Mouse (Mus musculus): ENCODE data around the gene Aqp6. TPM values are rescaled to one million over a fixed set of nuclear protein-coding genes. Genes with fewer than 3 reads are reported as not detected.

Gene Aqp6
- total and polyA plus RNA-seq, 2 experiments from 2014 or later, result 0.28 to 1.7 TPM

DNA sequence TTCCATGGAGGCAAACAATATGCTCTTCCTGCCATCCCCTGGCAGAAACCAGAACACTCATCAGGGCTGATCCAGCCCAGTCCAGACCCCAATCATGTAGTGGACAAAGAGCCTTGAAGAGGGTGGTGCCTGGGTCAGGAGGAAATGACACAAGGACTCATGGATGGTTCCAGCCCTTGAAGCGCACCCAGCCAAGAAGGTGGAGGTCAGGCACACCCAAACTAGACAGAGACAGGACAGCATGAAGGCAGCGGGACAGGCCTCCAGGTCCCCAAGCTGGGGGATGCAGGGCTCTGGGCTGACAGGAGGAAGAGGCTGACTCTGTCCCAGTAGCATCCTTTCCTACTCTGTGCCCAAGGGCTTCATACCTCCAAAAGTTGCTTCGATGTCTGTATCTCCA lies 14.7 kb upstream of the Aqp6 start:
- ATAC-seq (ENCODE audit: low FRiP score), result no peak
- no peak overlapping the region for H3K4me3 ChIP-seq (ENCODE audit: low read depth, low read length)
- TF ChIP-seq CTCF (IDR thresholded peaks at IDR 0.05), result no peak

DNA sequence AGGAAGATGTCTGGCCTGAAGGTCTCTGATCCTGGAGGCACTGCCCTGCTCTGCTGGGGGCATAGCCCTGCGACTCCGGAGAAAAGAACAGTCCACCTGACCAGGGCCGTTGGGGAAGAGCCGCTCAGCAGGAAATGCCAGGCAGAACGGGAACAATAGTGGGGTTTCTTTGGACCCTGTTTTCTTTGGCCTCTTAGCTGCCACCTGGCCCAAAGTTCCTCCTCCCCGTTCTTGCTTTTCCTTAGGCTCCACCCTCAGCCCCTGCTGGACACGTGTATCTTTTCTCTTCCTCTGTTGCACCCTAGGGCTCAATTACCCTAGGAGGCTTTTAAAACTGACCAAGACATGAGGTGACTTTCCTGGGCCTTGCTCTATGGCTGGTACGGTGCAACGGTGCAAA lies 12.0 kb upstream of the Aqp6 start:
- Histone ChIP-seq H3K9me3 (ENCODE audit: low read length) (no peaks in the 10 kb centered on the region), H3K9ac (replicated peaks; ENCODE audit: low read length, poor library complexity, severe bottlenecking) (no peak overlapping the region), H3K27ac (ENCODE audit: low read depth, low read length) (no peak overlapping the region), H3K27me3 (ENCODE audit: insufficient read depth, low read length) (peaks cover 68% of the 10 kb centered on the region), H3K4me3 (ENCODE audit: low read depth, low read length) (no peak overlapping the region), H3K36me3 (ENCODE audit: insufficient read depth, low read length) (no peaks in the 10 kb centered on the region), H3K4me1 (ENCODE audit: insufficient read depth, low read length) (no peaks in the 10 kb centered on the region), H3K4me2 (ENCODE audit: low read depth, low read length, poor library complexity, severe bottlenecking) (no peak overlapping the region)
- no peak for ATAC-seq (ENCODE audit: low FRiP score)
- no peak for DNase-seq (ENCODE audit: low spot score)
- 6% methylated on average over 9 of the region's 9 CpGs for WGBS
- no peak for TF ChIP-seq CTCF (IDR thresholded peaks at IDR 0.05)

More for the DNA sequence above, 14.7 kb upstream of the Aqp6 start:
- WGBS, result 93% methylated on average over 3 of the region's 3 CpGs
- H3K9ac ChIP-seq (replicated peaks; ENCODE audit: low read length, poor library complexity, severe bottlenecking), result no peak overlapping the region
- no peaks in the 10 kb centered on the region; the same call in 1 of the 2 replicates for H3K4me1 ChIP-seq (ENCODE audit: insufficient read depth, low read length)
- no peak overlapping the region for H3K4me2 ChIP-seq (ENCODE audit: low read depth, low read length, poor library complexity, severe bottlenecking)
- DNase-seq (ENCODE audit: low spot score), result no peak
- no peaks in the 10 kb centered on the region for H3K9me3 ChIP-seq (ENCODE audit: low read length)
- H3K36me3 ChIP-seq (ENCODE audit: insufficient read depth, low read length), result no peaks in the 10 kb centered on the region
- no peak overlapping the region for H3K27ac ChIP-seq (ENCODE audit: low read depth, low read length)
- H3K27me3 ChIP-seq (ENCODE audit: insufficient read depth, low read length), result peaks cover 74% of the 10 kb centered on the region

DNA sequence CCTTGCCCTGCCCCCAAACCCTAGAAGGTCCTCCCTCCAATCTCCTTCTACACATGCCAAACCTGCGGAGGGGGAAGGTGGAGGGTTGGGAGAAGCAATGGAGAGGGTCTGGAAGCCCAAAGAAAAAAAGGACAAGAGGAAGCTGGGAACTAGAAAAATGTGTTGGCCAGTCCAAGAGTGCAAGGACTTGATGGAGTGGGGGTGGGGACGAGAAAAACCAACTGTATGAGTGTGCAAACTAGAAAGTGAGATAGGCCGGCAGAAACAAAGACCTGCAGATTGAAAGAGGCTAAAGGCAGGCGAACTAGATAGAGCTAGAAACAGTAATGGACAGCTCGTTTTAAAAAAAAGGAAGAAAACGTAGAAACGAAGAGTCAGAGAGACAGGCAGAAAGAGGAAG lies 11.5 kb upstream of the Aqp6 start:
- no peak for TF ChIP-seq CTCF (IDR thresholded peaks at IDR 0.05)
- no peak overlapping the region for H3K9ac ChIP-seq (replicated peaks; ENCODE audit: low read length, poor library complexity, severe bottlenecking)
- no peak overlapping the region for H3K27ac ChIP-seq (ENCODE audit: low read depth, low read length)
- 22% methylated on average over 7 of the region's 7 CpGs for WGBS
- H3K4me2 ChIP-seq (ENCODE audit: low read depth, low read length, poor library complexity, severe bottlenecking), result no peak overlapping the region
- H3K27me3 ChIP-seq (ENCODE audit: insufficient read depth, low read length), result peaks cover 64% of the 10 kb centered on the region
- ATAC-seq (ENCODE audit: low FRiP score), result no peak
- H3K4me3 ChIP-seq (ENCODE audit: low read depth, low read length), result no peak overlapping the region
- no peaks in the 10 kb centered on the region for H3K36me3 ChIP-seq (ENCODE audit: insufficient read depth, low read length)
- DNase-seq (ENCODE audit: low spot score), result no peak
- no peaks in the 10 kb centered on the region for H3K9me3 ChIP-seq (ENCODE audit: low read length)
- H3K4me1 ChIP-seq (ENCODE audit: insufficient read depth, low read length), result no peaks in the 10 kb centered on the region

DNA sequence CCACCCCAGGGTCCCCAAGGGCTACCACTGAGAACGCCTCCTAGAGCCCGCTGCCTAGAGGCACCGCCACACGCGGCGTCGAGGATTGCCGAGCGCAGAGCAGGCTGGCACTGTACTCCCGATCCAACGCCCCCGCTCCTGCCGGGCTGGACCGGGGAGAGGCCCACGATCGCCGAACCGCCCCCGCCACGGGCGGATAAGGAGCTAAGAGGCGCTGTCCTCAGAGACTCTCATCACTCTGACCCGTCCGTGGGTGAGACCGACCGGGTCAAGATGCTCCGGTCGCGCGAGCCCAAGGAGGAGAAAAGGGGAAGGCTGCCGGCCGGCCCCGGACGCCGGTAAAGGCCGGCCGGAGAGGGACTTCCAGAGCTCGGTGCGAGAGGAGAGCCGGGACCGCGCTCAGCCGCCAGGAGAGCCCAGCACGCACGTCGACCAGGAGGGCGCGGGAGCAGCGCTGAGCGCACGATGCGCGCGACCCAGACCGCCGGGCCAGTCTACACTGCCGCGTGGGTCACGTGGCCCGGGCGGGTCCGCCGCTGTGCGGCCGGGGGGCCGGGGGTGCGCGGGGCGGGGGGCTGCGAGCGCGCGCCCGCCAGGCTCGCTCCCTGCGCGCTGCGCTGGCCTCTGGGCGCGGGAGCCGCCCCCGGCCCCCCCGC lies 10.6 kb upstream of the Aqp6 start, which contains the start of gene Aqp5:
Aqp5 (plus strand) TSS at position 354 of the 656 bp plus-strand sequence.
- Histone ChIP-seq H3K4me1 (ENCODE audit: insufficient read depth, low read length) (no peaks in the 10 kb centered on the region), H3K27me3 (ENCODE audit: insufficient read depth, low read length) (peaks cover 56% of the 10 kb centered on the region), H3K9me3 (ENCODE audit: low read length) (no peaks in the 10 kb centered on the region), H3K4me2 (ENCODE audit: low read depth, low read length, poor library complexity, severe bottlenecking) (peak within 1 kb of the TSS; percentile 59), H3K4me3 (ENCODE audit: low read depth, low read length) (peak within 1 kb of the TSS; percentile 38), H3K36me3 (ENCODE audit: insufficient read depth, low read length) (no peaks in the 10 kb centered on the region), H3K27ac (ENCODE audit: low read depth, low read length) (no peak within 1 kb of the TSS), H3K9ac (replicated peaks; ENCODE audit: low read length, poor library complexity, severe bottlenecking) (peak within 1 kb of the TSS; percentile 37; the same call in 1 of the 2 replicates)
- ATAC-seq (ENCODE audit: low FRiP score) (peak; percentile 81), DNase-seq (ENCODE audit: low spot score) (no peak)
- WGBS, result under 1% methylated on average over 50 of the region's 83 CpGs
- TF ChIP-seq CTCF (IDR thresholded peaks at IDR 0.05), result no peak

DNA sequence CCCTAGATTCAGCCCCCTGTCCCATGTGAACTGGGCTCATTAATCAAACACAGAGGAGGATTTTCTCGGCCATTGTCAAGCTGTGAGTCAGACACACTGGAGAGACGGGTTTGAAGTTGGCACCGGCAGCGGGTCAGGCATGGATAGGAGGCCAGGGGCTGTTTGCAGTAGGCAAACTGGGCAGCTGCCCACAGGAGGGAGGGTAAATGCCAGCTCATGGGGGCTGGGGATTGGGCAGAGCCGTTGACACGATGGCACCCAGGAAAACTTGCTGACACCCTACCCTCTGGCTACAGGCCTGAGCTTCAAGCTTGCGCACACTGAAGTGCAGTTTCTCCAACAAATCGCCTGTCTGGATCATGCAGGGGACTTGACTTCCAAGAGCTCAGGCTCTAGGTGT lies 9.0 kb upstream of the Aqp6 start:
- H3K27ac ChIP-seq (ENCODE audit: low read depth, low read length), result no peak overlapping the region
- H3K4me2 ChIP-seq (ENCODE audit: low read depth, low read length, poor library complexity, severe bottlenecking), result no peak overlapping the region
- H3K4me3 ChIP-seq (ENCODE audit: low read depth, low read length), result no peak overlapping the region
- 64% methylated on average over 8 of the region's 8 CpGs for WGBS
- no peaks in the 10 kb centered on the region for H3K4me1 ChIP-seq (ENCODE audit: insufficient read depth, low read length)
- no peaks in the 10 kb centered on the region for H3K9me3 ChIP-seq (ENCODE audit: low read length)
- H3K36me3 ChIP-seq (ENCODE audit: insufficient read depth, low read length), result no peaks in the 10 kb centered on the region
- no peak overlapping the region for H3K9ac ChIP-seq (replicated peaks; ENCODE audit: low read length, poor library complexity, severe bottlenecking)
- H3K27me3 ChIP-seq (ENCODE audit: insufficient read depth, low read length), result peaks cover 46% of the 10 kb centered on the region
- DNase-seq (ENCODE audit: low spot score), result no peak
- TF ChIP-seq CTCF (IDR thresholded peaks at IDR 0.05), result no peak
- ATAC-seq (ENCODE audit: low FRiP score), result no peak

DNA sequence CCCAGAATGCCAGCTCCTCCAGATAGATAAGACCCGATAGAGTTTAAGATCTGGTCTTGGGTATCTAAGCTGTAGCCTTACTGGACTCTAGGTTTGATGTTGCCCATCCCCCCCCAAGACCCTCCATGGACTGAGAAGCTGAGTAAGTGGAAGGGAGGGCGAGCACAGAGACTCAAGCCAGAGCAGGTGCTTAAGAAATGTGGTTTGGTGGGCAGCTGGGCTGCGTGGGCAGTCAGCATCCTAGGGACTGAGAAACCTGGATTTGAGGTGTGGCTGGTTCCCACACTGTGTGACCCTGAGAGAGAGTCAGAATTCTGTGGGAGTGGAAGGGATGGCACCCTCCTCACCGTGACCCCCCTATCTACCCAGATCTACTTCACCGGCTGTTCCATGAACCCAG lies 8.3 kb upstream of the Aqp6 start:
- Histone ChIP-seq H3K4me1 (ENCODE audit: insufficient read depth, low read length) (no peaks in the 10 kb centered on the region), H3K36me3 (ENCODE audit: insufficient read depth, low read length) (no peaks in the 10 kb centered on the region), H3K9ac (replicated peaks; ENCODE audit: low read length, poor library complexity, severe bottlenecking) (no peak overlapping the region), H3K27me3 (ENCODE audit: insufficient read depth, low read length) (peaks cover 43% of the 10 kb centered on the region), H3K9me3 (ENCODE audit: low read length) (no peaks in the 10 kb centered on the region), H3K4me2 (ENCODE audit: low read depth, low read length, poor library complexity, severe bottlenecking) (no peak overlapping the region), H3K27ac (ENCODE audit: low read depth, low read length) (no peak overlapping the region), H3K4me3 (ENCODE audit: low read depth, low read length) (no peak overlapping the region)
- no peak for ATAC-seq (ENCODE audit: low FRiP score)
- whole genome bisulfite sequencing, result 87% methylated on average over 5 of the region's 5 CpGs
- no peak for DNase-seq (ENCODE audit: low spot score)
- TF ChIP-seq CTCF (IDR thresholded peaks at IDR 0.05), result no peak

All from midbrain, postnatal 0 days (tissue).